Mouse (Mus musculus): ENCODE results near the gene Wasf3.
"Not testable (repeated sequence)": the region's sequence is repeated elsewhere in the genome, so short reads cannot be mapped to it uniquely, and the experiment has no call there.

- not testable (repeated sequence) for TF ChIP-seq ZC3H11A (IDR thresholded peaks at IDR 0.05; ENCODE audit: borderline replicate concordance, low read depth, low read length); ZNF384 (IDR thresholded peaks at IDR 0.05; ENCODE audit: low read depth, low read length)
Observed at GRCm38 (mm10) chr5:146491063-146491462, 106.3 kb downstream of the Wasf3 start, which contains the start of gene Gm6370.

Measured in ES-E14 (cell line).